Mouse (Mus musculus) hematopoietic stem cell, adult 5-6 weeks (primary cell): ENCODE data around the gene Gprc5c. TPM values are rescaled to one million over a fixed set of nuclear protein-coding genes. Genes with fewer than 3 reads are reported as not detected.
A peak's percentile ranks its signal among the peaks of the same experiment; 100 is the strongest.

ENCODE experiments used
- ATAC-seq, 2 experiments: fragments of 125-278 bp in 1 of 2; replicated peaks in 1 of 2; 2 replicates each; pipeline ENCODE4 v1.8.0; 2016 to 2017; ENCODE audit warnings: inconsistent platforms in 2 of 2, mild to moderate bottlenecking in 2 of 2, moderate number of reproducible peaks in 2 of 2, low read depth in 1 of 2, moderate TSS enrichment in 1 of 2; ENCODE audit not compliant: low FRiP score in 2 of 2, poor library complexity in 2 of 2, severe bottlenecking in 2 of 2, insufficient read depth in 1 of 2, low TSS enrichment in 1 of 2
- total RNA-seq: library from RNA; stranded (forward); fragments of 172-1452, 232-1000 nt; gene quantifications from 2 replicates; pipeline ENCODE4 v1.2.3, GENCODE M21; 2017

Gene Gprc5c
- total RNA-seq, 1 experiment from 2014 or later = not detected

- peak; percentile 78 to 89 for ATAC-seq
These were observed 24.3 kb upstream of the Gprc5c start for GRCm38 (mm10) chr11:114826686-114827085.

GRCm38 (mm10) chr11:114829499-114830432 lies 21.2 kb upstream of the Gprc5c start:
- peak; percentile 34 to 66 for ATAC-seq

- ATAC-seq = no peak
These were observed 20.5 kb upstream of the Gprc5c start for GRCm38 (mm10) chr11:114830433-114830773.

- ATAC-seq = no peak
These were observed 17.8 kb upstream of the Gprc5c start for GRCm38 (mm10) chr11:114833166-114833565.

GRCm38 (mm10) chr11:114843818-114844463 lies 7.0 kb upstream of the Gprc5c start:
- ATAC-seq = peak; percentile 48 to 53

- no peak for ATAC-seq
These were observed 6.3 kb upstream of the Gprc5c start for GRCm38 (mm10) chr11:114844464-114845220.

GRCm38 (mm10) chr11:114846336-114846735 lies 4.6 kb upstream of the Gprc5c start:
- ATAC-seq = no peak

GRCm38 (mm10) chr11:114847008-114847407 lies 3.9 kb upstream of the Gprc5c start:
- ATAC-seq = no peak

- no peak for ATAC-seq
These were observed 1.4 kb upstream of the Gprc5c start for GRCm38 (mm10) chr11:114849572-114849971.

- no peak for ATAC-seq
These were observed 893 bp upstream of the Gprc5c start for GRCm38 (mm10) chr11:114850066-114850451.

- ATAC-seq = no peak
These were observed 286 bp downstream of the Gprc5c start for GRCm38 (mm10) chr11:114851269-114851607.

- 0 out of 4 replicates have a peak, but pooled peaks of 1 of the 2 experiments have one; percentile 23 for ATAC-seq
These were observed 807 bp downstream of the Gprc5c start for GRCm38 (mm10) chr11:114851608-114852310.

- peak; percentile 33 to 50; a peak in 1 of 4 replicates for ATAC-seq
These were observed 1.6 kb downstream of the Gprc5c start for GRCm38 (mm10) chr11:114852311-114853173.

GRCm38 (mm10) chr11:114853174-114853838 lies 2.4 kb downstream of the Gprc5c start:
- no peak for ATAC-seq

- ATAC-seq = no peak
These were observed 3.6 kb downstream of the Gprc5c start for GRCm38 (mm10) chr11:114854581-114854980.

- ATAC-seq = no peak
These were observed 5.2 kb downstream of the Gprc5c start for GRCm38 (mm10) chr11:114856125-114856524.
